Mouse (Mus musculus) large intestine, adult 2 months (tissue): ENCODE results near the gene Gatad2a. TPM values are rescaled to one million over a fixed set of nuclear protein-coding genes. Genes with fewer than 3 reads are reported as not detected.
"Not testable (repeated sequence)": the region's sequence is repeated elsewhere in the genome, so short reads cannot be mapped to it uniquely, and the experiment has no call there.

Experiments used
- DNase-seq: peaks from one replicate; pipeline ENCODE4 v3.0.0-alpha.2; 2012; ENCODE audit warnings: low read depth, low spot score
- WGBS: fragments of 180-500 bp; shearing (Covaris S2); methylation state at CpG from one replicate; pipeline ENCODE4 v1.1.7; 2018; 5-methylcytosine and 5-hydroxymethylcytosine counted together
- polyA plus RNA-seq: library from polyadenylated mRNA; depleted of rRNA; stranded (reverse); fragments of >200 nt; gene quantifications from 2 replicates; pipeline ENCODE4 v1.2.3, GENCODE M21; 2012

Gatad2a gene
- polyA plus RNA-seq, 1 experiment: 45.2 TPM

- 93% methylated on average over 3 of the region's 3 CpGs for WGBS
- DNase-seq: no peak
Measured at GRCm38 (mm10) chr8:69998706-69999105, 2.5 kb upstream of the Gatad2a start.

DNA sequence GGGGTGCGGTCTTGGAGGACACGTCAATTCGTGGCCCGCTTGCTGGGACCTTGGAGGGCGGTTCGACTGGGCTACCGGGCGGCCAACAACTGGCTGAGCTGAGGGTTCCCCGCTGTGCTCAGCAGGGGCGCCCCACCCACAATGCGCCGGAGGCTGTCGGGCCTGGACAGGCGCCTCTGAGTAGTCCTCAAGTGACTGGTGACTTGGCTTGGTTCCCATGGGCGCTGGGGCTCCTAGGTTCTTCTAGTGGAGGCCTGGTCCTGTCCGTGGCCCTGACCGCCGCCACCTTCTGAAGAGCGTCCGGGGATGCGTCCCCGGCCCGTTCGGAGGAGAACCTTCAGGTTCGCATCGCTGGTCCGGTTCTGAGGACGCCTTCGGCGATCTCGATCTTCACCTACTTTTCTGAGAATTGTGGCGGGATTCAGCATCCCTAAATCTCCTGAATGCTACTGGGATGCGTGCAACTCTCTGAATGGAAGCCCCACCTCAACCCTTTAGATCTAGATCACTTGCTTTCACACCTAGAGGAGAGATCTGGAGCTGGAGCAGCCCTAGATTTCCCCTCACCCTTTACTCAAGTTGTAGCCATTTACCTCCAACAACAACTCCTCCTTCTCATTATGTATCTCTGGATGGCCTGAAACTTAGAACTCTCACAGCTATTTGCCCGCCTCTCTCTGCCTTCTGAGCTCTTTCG, 553 bp upstream of the Gatad2a start:
- WGBS: 2% methylated on average over 35 of the region's 35 CpGs
- no peak for DNase-seq

DNA sequence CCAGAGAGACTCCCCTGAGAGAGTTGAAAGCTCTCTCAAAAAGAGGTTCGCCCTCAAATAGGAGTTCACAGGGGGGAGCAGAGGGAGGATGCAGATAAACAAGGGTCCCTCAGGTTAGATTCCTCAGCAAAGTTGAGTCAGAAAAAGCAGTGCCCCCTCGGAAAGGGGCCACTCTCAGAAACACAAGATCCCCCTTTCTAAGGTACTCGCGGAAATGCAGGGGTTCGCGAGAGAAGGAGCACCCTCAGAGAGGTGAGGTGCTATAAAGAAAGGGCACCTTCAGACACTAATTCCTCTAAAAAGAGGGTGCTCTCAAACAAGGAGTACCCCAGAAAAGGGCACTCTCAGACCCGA, 785 bp downstream of the Gatad2a start:
- under 1% methylated on average over 7 of the region's 7 CpGs for whole genome bisulfite sequencing
- DNase-seq: no peak

GRCm38 (mm10) chr8:69988936-69989335, 7.2 kb downstream of the Gatad2a start:
- 87% methylated on average over 5 of the region's 7 CpGs for WGBS
- DNase-seq: not testable (repeated sequence)

DNA sequence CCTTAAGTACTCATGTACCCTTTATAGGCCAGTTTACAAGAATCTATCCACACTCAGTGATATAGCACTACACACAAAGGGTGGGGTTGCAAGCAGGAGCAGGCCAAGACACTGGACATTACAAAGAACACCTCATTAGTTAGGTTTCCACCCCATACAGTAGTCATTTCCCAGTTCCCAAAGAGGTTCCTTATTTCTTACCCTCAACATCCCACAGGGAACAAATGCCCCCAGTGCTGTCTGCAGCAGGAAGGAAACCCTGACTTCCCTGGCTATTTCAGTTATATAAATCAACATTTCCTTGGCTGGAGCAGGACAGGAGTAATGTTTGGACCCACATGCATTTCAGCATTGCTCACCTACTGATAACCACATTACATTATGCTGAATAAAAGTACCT, 8.4 kb downstream of the Gatad2a start:
- DNase-seq: no peak

- DNase-seq: no peak
- WGBS: 70% methylated on average over 2 of the region's 2 CpGs
Measured at GRCm38 (mm10) chr8:69984876-69985553, 11.2 kb downstream of the Gatad2a start.

DNA sequence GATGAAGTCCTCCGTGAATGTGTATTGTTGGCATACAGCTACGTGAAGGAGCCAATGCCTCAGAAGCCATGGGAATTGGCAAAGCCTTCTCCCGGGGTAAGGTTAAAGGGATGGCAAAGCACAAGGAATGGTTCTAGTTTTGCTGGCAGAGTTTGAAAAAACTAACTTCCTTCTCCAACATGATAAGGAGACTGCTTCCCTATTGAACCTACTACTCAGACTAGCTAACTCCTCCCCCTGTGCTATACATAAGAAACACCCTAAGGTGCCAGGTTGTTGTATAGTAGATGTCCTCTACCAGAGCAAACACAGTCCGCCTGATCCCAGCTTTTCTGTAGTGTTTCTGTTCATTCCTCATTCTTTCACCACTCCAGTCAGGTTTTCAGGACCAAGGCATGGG, 17.7 kb downstream of the Gatad2a start:
- no peak for DNase-seq
- WGBS: 53% methylated on average over 4 of the region's 4 CpGs

DNA sequence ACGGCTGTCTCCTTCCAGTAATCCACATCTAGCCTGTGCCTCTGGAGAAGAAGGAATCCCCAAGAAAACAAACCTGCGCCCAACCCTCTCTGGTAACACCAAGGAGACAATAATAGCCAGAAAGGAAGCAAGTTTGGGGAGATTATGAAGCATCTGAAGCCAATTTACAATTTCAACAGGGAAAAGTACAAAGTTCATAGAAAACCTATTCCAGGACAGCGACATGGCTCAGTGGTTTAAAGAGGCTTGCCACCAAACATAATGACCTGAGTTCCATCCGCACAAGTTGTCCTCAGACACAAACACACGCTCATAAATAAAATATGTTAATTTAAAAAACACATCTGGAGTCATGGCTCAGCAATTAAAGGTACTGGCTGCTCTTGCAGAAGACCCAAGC, 21.4 kb downstream of the Gatad2a start:
- WGBS: 22% methylated on average over 5 of the region's 5 CpGs
- DNase-seq: no peak

GRCm38 (mm10) chr8:69974194-69974614, 22.0 kb downstream of the Gatad2a start:
- under 1% methylated on average over 49 of the region's 50 CpGs for WGBS

DNA sequence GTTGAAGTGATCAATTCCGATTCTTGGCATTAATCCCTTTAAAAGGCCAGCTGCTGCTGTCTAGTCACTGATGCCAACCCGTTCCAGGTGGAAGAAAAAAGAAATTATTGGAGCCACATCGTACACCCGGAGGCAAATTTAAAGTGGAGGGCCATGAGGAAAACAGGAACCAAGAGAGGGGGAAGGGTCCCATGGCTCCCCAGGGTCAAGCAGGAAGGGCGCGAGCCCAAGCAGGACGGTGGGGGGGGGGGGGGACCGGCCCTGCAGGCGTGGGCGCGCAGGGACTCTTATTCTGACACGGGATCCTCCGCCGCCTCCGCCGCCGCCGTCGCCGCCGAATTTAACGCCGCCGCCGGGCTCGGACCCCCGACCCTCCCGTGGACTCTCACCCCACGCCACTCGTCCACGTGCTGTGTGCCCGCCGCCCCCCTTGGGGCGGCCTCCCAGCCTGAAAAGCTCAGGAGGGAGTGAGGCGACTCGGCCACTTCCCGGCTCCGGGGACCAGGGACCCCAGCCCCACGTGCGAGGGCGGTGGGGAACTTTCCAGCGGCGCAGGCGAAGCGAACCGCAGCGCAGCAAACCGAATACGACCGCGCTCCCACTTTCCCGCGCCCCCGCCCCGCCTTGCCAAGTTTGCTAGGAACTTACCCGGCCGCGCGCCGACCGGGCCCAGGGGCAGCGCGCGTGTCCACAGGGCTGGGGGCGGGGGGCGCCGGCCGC, 22.6 kb downstream of the Gatad2a start:
- DNase-seq: no peak
- under 1% methylated on average over 68 of the region's 68 CpGs for WGBS

More at GRCm38 (mm10) chr8:69974194-69974614, 22.0 kb downstream of the Gatad2a start:
- DNase-seq: peak; percentile 86

DNA sequence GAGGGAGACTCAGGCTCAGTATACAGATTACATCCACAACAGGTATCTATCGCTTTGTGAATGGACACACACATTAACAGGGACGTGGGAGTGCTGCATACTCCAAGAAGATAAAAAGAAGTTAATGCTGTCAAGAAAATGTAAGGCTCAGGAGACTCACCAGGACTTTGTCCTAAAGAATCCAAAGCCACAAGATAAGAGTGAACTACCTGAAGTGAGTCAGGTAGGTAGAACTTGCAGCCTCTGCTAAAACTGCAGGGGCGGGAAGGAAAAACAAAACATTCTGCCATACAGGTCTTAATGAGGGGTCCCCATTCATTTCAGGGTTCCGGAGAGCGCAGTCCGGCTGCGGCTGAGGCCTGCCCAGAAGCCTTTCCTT, 23.1 kb downstream of the Gatad2a start:
- DNase-seq: no peak
- WGBS: 11% methylated on average over 7 of the region's 7 CpGs

DNA sequence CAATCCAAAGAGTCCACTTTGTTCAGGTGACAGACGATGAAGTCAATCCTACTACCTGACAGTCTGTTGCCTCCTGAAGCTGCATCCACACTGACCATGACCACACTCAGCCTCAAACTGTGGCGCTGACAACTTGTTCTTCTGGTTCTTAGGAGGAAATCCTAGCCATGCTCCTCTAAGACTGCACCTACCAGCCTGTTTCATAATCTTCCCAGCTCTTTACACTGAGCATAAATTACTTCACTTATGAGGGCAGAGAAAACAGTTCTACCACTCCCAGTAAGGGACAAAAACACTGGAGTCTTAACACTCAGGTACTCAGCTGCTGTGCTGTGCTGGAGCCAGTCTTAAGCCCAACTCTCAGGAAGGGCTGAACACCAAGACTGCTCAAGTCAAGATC, 25.3 kb downstream of the Gatad2a start:
- 42% methylated on average over 2 of the region's 2 CpGs for WGBS
- DNase-seq: no peak

DNA sequence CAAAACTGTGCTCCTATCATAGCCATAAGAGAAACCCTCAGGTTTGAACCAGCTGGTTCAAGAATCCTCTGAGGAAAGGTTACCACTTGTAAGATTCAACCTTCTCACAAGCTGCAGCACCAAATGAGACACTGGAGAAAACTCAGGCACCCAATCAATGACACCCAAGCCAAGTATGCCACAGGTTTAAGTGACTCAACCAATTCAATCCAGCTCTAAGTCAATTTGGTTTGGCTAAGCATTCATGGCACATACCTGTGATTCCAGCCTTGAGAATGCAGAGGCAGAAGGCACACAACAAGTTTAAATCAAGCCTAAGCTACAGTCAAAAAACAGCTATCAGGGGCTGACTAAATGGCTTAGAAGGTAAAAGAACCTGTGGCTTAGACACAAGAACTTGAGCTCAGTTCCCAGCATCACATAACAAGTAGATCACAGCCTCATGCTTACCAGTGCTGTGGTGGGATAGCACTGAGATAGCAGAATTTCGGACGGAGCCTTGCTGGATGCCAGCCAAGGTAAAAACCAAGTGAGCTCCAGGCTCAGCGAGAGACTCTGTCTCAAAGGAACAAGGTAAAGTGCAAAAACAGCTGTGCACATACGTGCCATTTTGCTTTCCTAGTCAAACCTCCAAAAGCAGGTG, 28.8 kb downstream of the Gatad2a start:
- 71% methylated on average over 4 of the region's 4 CpGs for whole genome bisulfite sequencing
- DNase-seq: no peak

DNA sequence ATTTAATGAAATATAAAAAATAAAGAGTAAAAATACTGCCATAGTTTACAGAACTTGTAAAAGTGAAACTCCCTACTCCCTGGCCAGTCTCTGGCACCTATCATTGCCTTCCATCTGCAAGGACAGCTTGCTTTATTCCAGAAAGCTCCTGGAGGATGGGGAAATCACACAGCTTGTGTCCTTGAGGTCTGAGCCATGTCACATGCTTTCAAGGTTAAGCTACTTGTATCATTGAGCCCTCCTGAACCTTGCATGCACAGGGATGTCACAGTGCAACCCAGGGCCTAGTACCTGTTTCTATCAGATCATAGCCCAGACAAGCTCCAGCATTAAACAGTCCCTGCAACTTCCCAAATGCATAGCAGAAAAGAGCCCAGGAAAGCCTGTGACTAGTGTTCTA, 36.9 kb downstream of the Gatad2a start:
- no peak for DNase-seq

- DNase-seq: no peak
Measured at GRCm38 (mm10) chr8:69957879-69958278, 38.3 kb downstream of the Gatad2a start.

GRCm38 (mm10) chr8:69957419-69957818, 38.8 kb downstream of the Gatad2a start:
- 15% methylated on average over 1 of the region's 1 CpGs for WGBS
- DNase-seq: no peak

- DNase-seq: no peak
- 72% methylated on average over 2 of the region's 2 CpGs for WGBS
Measured at GRCm38 (mm10) chr8:69956651-69957050, 39.5 kb downstream of the Gatad2a start.

GRCm38 (mm10) chr8:69954642-69955041, 41.5 kb downstream of the Gatad2a start:
- DNase-seq: no peak
- 78% methylated on average over 1 of the region's 1 CpGs for WGBS

- 74% methylated on average over 4 of the region's 4 CpGs for WGBS
- DNase-seq: no peak
Measured at GRCm38 (mm10) chr8:69954213-69954612, 42.0 kb downstream of the Gatad2a start.

GRCm38 (mm10) chr8:69950300-69950699, 45.9 kb downstream of the Gatad2a start:
- 90% methylated on average over 2 of the region's 2 CpGs for WGBS
- no peak for DNase-seq
